Mouse (Mus musculus) hindbrain, embryonic 15.5 days (tissue): ENCODE measurements at regions not wholly inside any gene's neighbourhood (a gene's known extent, or its start where the extent isn't known, plus 50 kb on each side); places are given as distances from the start of the nearest gene placed in this dataset.

Source experiments
- ATAC-seq: fragments of 200-750 bp; cut with Nextera tagmentation; 2 replicates; pipeline ENCODE4 v1.8.0; 2017; ENCODE audit warnings: low read depth, moderate number of reproducible peaks, moderate TSS enrichment; ENCODE audit not compliant: low FRiP score
- H3K27ac ChIP-seq: fragments of 300-500 bp; sonication (generic); replicated peaks from 2 replicates; pipeline ENCODE4 v1.5.1; 2015; ENCODE audit warnings: mild to moderate bottlenecking, inconsistent platforms
- H3K27me3 ChIP-seq: fragments of 300-500 bp; sonication (generic); 2 replicates; pipeline ENCODE4 v1.6.1; 2015; ENCODE audit warnings: control low read depth, inconsistent platforms
- H3K36me3 ChIP-seq: fragments of 300-500 bp; sonication (generic); 2 replicates; pipeline ENCODE4 v1.6.1; 2015; ENCODE audit warnings: control low read depth, inconsistent platforms
- H3K4me1 ChIP-seq: fragments of 300-500 bp; sonication (generic); replicated peaks from 2 replicates; pipeline ENCODE4 v1.6.1; 2015; ENCODE audit warnings: control low read depth, inconsistent platforms
- H3K4me2 ChIP-seq: fragments of 300-500 bp; sonication (generic); 2 replicates; pipeline ENCODE4 v1.6.1; 2015; ENCODE audit warnings: moderate library complexity, mild to moderate bottlenecking, inconsistent platforms
- H3K4me3 ChIP-seq: fragments of 300-500 bp; sonication (generic); 2 replicates; pipeline ENCODE4 v1.5.1; 2015; ENCODE audit warnings: mild to moderate bottlenecking, inconsistent platforms
- H3K9ac ChIP-seq: fragments of 300-500 bp; sonication (generic); 2 replicates; pipeline ENCODE4 v1.6.1; 2015; ENCODE audit warnings: inconsistent platforms
- H3K9me3 ChIP-seq: fragments of 300-500 bp; sonication (generic); 2 replicates; pipeline ENCODE4 v1.6.1; 2016; ENCODE audit warnings: control low read depth, inconsistent platforms
- WGBS: fragments of 180-500 bp; shearing (Covaris S2); methylation state at CpG from one replicate; pipeline ENCODE4 v1.1.7; 2015; 5-methylcytosine and 5-hydroxymethylcytosine counted together

DNA sequence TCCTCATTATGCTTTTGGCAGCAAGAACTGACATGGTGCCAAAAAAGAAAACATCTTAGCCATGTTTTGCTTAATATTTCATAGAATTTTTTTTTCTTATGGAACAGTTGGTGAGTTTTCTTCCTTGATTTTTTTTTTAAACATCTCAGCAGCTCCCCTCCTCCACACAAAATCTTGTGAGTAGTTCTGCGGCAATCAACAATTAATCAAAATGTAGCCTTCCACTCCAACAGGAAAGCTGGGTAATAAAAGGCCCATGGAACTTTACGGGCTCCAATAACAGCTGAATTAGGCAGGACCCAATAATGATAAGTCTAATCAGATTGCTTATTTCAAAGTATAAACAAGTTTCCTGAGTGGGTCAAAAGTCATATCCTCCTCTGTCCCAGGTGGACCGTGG lies 324.7 kb downstream of the Epha4 start:
- no peaks in the 10 kb centered on the region for H3K36me3 ChIP-seq
- no peaks in the 10 kb centered on the region; the same call in 1 of the 2 replicates for H3K27me3 ChIP-seq
- H3K9ac ChIP-seq, result no peak overlapping the region
- H3K27ac ChIP-seq, result no peak overlapping the region
- no peaks in the 10 kb centered on the region for H3K4me1 ChIP-seq
- H3K4me3 ChIP-seq, result no peak overlapping the region
- WGBS, result 73% methylated on average over 3 of the region's 3 CpGs
- no peak for ATAC-seq
- no peaks in the 10 kb centered on the region for H3K9me3 ChIP-seq
- H3K4me2 ChIP-seq, result no peak overlapping the region

DNA sequence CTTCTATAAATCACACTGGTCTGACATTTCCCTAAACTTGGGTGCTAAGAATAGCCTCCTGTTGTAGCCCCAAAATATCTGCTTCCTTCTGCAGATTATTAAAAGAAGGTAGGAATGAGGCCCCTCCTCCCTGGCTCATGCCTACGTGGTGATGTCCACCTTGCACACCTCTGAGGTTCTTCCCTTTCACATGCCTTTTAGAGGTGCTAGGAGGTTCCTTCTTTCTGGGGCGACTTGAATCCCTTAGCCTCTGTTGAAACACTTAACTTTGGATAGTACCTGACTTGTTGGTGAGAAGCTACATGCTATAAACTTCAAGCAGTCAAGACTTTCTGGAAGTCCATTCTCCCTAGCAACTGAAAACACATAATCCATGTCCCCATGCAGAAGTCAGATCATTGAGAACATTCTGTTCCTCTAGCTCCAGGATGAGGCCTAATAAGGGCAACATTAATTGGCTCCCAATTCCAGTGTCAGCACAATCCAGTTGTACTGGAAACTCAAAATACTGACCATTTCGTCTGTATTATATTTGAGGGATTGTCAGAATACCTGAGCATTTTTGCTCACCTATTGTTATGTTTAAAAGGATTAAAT lies 313.5 kb downstream of the Epha4 start:
- ATAC-seq, result no peak
- no peaks in the 10 kb centered on the region for H3K4me1 ChIP-seq
- WGBS, result 84% methylated on average over 3 of the region's 3 CpGs

GRCm38 (mm10) chr1:77202948-77203347 lies 311.9 kb downstream of the Epha4 start:
- H3K27ac ChIP-seq, result no peak overlapping the region
- H3K36me3 ChIP-seq, result no peaks in the 10 kb centered on the region
- H3K9ac ChIP-seq, result no peak overlapping the region
- WGBS, result 81% methylated on average over 4 of the region's 4 CpGs
- no peaks in the 10 kb centered on the region for H3K4me1 ChIP-seq
- H3K9me3 ChIP-seq, result no peaks in the 10 kb centered on the region
- ATAC-seq, result no peak
- H3K27me3 ChIP-seq, result no peaks in the 10 kb centered on the region
- H3K4me2 ChIP-seq, result no peak overlapping the region
- no peak overlapping the region for H3K4me3 ChIP-seq

More for the DNA sequence above, 313.5 kb downstream of the Epha4 start:
- H3K4me2 ChIP-seq, result no peak overlapping the region
- H3K36me3 ChIP-seq, result no peaks in the 10 kb centered on the region
- no peaks in the 10 kb centered on the region for H3K27me3 ChIP-seq
- no peaks in the 10 kb centered on the region for H3K9me3 ChIP-seq
- no peak overlapping the region for H3K9ac ChIP-seq
- no peak overlapping the region for H3K4me3 ChIP-seq
- no peak overlapping the region for H3K27ac ChIP-seq

DNA sequence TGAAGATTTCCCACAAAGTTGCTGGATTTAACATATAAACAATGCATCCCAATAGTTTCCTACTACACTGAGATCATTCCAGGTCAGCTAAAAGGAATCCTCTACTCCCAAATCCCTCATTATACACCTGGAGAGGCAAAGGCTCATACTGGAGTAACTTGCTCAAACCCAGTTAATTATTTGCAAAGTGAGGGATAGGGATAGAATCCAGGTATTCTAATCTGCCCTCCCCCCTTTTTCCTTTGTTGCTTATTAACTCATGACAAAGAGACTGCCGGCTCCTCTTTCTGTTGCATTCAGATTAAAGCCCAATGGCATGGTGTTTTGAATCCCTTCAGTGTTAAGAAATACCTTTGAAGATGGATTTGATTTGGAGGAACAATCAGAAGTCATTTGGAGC lies 308.4 kb downstream of the Epha4 start:
- Histone ChIP-seq H3K4me3 (no peak overlapping the region), H3K9me3 (no peaks in the 10 kb centered on the region), H3K4me2 (no peak overlapping the region), H3K27ac (no peak overlapping the region), H3K4me1 (no peaks in the 10 kb centered on the region), H3K9ac (no peak overlapping the region), H3K36me3 (no peaks in the 10 kb centered on the region), H3K27me3 (no peaks in the 10 kb centered on the region)
- ATAC-seq, result no peak
- 57% methylated on average over 1 of the region's 1 CpGs for WGBS

DNA sequence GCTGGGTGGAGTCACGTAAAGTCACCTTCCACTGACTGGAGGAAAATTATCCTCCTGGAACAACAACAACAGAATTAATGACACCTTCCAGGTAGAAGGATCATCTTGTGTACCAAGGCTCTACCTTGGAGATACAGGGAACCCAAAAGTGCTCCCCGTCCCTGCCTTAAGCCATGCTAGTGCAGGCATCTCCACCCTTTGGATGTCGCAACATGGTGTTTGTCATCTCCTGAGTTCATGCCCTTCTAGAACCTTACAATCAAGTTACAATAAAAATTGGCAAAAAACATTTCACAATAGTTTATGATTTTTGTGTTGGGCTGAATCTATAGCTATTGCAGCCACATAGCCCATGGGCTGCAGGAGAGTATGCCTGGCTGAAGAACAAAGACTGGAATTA lies 305.5 kb downstream of the Epha4 start:
- H3K4me2 ChIP-seq, result no peak overlapping the region
- H3K27me3 ChIP-seq, result no peaks in the 10 kb centered on the region
- H3K9ac ChIP-seq, result no peak overlapping the region
- 95% methylated on average over 3 of the region's 3 CpGs for WGBS
- ATAC-seq, result no peak
- no peak overlapping the region for H3K27ac ChIP-seq
- no peaks in the 10 kb centered on the region for H3K4me1 ChIP-seq
- no peaks in the 10 kb centered on the region for H3K36me3 ChIP-seq
- no peaks in the 10 kb centered on the region for H3K9me3 ChIP-seq
- H3K4me3 ChIP-seq, result no peak overlapping the region

DNA sequence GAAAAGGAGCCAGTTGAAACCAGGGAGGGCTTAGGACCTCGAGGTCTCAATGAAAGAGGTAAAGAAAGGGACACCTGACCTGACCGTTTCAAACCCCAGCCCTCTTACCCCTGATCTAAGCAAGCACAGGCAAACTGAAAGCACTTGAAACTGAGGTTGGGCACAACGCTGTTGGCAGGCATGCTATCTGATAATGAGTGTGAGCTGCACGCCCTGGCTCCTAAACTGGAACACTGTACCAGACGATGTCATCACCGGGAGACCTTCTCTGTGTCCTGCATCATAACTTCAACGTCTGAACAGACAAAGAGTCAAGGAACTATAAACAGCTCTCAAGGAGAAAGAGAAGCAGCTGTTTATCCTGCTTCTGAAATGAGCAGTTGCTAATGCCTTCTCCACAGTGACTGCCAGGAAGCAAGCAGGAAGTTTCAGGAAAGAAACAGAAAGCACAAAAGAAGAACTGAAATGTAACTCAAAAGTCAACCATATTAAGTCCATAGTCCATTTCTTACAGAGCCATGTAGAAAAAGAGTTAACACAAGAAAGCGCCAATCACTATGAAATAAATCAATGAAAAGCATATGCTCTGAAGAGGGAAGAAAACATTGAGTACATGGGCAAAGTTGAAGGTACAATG lies 301.3 kb downstream of the Epha4 start:
- ATAC-seq, result no peak
- Histone ChIP-seq H3K4me1 (no peaks in the 10 kb centered on the region), H3K4me3 (no peak overlapping the region), H3K36me3 (no peaks in the 10 kb centered on the region), H3K27ac (no peak overlapping the region), H3K9me3 (no peaks in the 10 kb centered on the region), H3K9ac (no peak overlapping the region), H3K4me2 (no peak overlapping the region), H3K27me3 (no peaks in the 10 kb centered on the region)
- 63% methylated on average over 8 of the region's 8 CpGs for WGBS

DNA sequence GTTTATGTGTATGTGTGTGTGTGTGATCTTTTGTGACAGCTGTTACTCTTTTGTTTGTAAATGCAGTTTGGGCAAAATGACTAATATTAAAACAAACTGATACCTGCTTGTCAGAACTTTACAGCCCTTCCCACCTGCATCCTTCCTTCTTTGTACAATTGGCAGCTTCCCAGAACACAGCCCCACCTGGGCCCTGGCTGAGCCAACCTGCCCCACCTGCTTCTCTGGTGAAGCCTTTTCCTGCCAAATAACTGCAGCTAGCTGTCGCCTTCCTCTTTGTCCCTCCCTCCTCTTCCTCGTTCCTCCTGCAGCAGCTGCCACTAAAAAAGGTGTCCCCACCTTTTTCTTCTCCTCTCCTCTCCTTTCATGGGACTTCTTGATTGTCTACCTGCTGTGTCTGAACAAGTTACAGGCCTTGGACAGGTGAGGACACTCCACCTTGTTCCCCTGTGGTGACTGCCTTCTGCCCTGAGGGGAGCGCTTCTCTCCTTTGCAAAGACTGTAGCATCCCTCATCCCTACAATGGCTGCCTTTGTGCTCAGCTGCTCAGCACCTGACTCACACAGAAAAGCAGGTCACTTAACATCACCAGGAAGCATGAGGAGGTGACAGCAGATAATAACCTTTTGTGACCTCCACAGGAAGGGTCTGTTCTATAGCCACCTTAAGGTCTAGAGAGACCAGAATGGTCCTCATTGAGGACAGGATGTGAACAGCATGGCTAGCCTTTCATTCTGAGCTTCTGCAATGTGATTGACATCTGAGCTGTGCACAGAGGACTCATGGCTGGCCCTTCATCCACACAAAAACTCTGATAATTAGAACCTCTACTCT lies 295.2 kb downstream of the Epha4 start:
- Histone ChIP-seq H3K4me2 (no peak overlapping the region), H3K9ac (no peak overlapping the region), H3K9me3 (no peaks in the 10 kb centered on the region), H3K27ac (no peak overlapping the region), H3K4me3 (no peak overlapping the region), H3K27me3 (no peaks in the 10 kb centered on the region), H3K4me1 (no peaks in the 10 kb centered on the region), H3K36me3 (no peaks in the 10 kb centered on the region)
- WGBS, result 63% methylated on average over 3 of the region's 3 CpGs
- no peak for ATAC-seq

- Histone ChIP-seq H3K4me1 (no peaks in the 10 kb centered on the region), H3K4me2 (no peak overlapping the region), H3K27ac (no peak overlapping the region), H3K36me3 (no peaks in the 10 kb centered on the region), H3K27me3 (no peaks in the 10 kb centered on the region), H3K4me3 (no peak overlapping the region), H3K9ac (no peak overlapping the region), H3K9me3 (no peaks in the 10 kb centered on the region)
- 93% methylated on average over 1 of the region's 1 CpGs for WGBS
- no peak for ATAC-seq
Measured at GRCm38 (mm10) chr1:77220322-77220590, 294.6 kb downstream of the Epha4 start.

DNA sequence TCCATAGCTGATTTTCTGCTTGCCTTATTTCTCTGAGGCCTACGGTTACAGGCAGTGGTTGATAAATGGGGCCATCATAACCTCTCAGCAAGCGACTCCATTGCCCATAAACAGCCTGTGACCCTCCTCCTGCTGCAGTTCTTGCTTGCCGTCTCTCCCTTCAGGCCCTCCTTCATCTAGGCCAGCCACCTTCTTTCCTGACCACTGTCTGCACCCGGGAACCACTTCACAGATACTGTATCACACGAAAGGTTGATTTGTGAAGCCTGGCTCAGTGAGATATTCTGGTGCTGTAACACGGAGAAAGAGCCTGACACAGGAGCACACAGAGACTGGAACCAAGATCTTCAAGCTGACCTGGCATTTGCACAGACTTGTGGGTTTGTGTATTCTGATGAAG lies 294.1 kb downstream of the Epha4 start:
- 77% methylated on average over 6 of the region's 6 CpGs for WGBS
- H3K27ac ChIP-seq, result no peak overlapping the region
- ATAC-seq, result no peak
- no peak overlapping the region for H3K4me3 ChIP-seq
- H3K4me2 ChIP-seq, result no peak overlapping the region
- no peaks in the 10 kb centered on the region for H3K36me3 ChIP-seq
- no peaks in the 10 kb centered on the region for H3K9me3 ChIP-seq
- H3K9ac ChIP-seq, result no peak overlapping the region
- no peaks in the 10 kb centered on the region for H3K27me3 ChIP-seq
- no peaks in the 10 kb centered on the region for H3K4me1 ChIP-seq

DNA sequence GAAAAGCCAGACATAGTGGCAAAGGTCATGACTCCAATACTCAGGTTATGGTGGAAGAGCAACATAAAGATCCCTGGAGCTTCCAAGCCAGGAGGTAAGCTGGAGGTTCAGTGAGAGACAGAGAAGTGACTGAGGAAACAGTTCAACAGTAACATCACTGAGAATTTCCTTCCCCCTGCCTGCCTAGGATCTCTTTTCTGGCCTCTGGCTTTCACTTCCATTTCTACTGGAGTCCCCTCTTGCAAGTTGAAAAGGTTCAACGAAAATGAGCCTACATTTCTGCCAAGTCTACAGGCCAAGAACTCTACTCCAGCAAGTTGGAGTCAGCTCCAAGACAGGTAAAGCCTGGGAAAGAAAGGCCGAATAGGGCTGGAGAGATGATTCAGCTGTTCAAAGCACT lies 293.0 kb downstream of the Epha4 start:
- ATAC-seq, result no peak
- 83% methylated on average over 2 of the region's 2 CpGs for WGBS

GRCm38 (mm10) chr1:77226546-77226945 lies 288.3 kb downstream of the Epha4 start:
- WGBS, result 50% methylated on average over 4 of the region's 4 CpGs
- Histone ChIP-seq H3K9ac (no peak overlapping the region), H3K27me3 (no peaks in the 10 kb centered on the region), H3K27ac (no peak overlapping the region), H3K36me3 (no peaks in the 10 kb centered on the region), H3K9me3 (no peaks in the 10 kb centered on the region), H3K4me2 (peak overlapping the region; percentile 11; the same call in 1 of the 2 replicates), H3K4me1 (peaks cover 10% of the 10 kb centered on the region; the same call in 1 of the 2 replicates), H3K4me3 (no peak overlapping the region)
- ATAC-seq, result no peak

More for the DNA sequence above, 293.0 kb downstream of the Epha4 start:
- Histone ChIP-seq H3K9me3 (no peaks in the 10 kb centered on the region), H3K4me2 (no peak overlapping the region), H3K27me3 (no peaks in the 10 kb centered on the region), H3K9ac (no peak overlapping the region), H3K4me3 (no peak overlapping the region), H3K27ac (no peak overlapping the region), H3K4me1 (peaks cover 5% of the 10 kb centered on the region; the same call in 1 of the 2 replicates), H3K36me3 (no peaks in the 10 kb centered on the region)

GRCm38 (mm10) chr1:77226991-77227515 lies 287.8 kb downstream of the Epha4 start:
- H3K4me2 ChIP-seq, result peak overlapping the region; percentile 11; the same call in 1 of the 2 replicates
- 23% methylated on average over 12 of the region's 12 CpGs for WGBS
- no peak for ATAC-seq

More at GRCm38 (mm10) chr1:77226991-77227515, 287.8 kb downstream of the Epha4 start:
- Histone ChIP-seq H3K4me3 (no peak overlapping the region), H3K9me3 (no peaks in the 10 kb centered on the region), H3K4me1 (peaks cover 10% of the 10 kb centered on the region; the same call in 1 of the 2 replicates), H3K27me3 (no peaks in the 10 kb centered on the region), H3K27ac (no peak overlapping the region), H3K9ac (no peak overlapping the region), H3K36me3 (no peaks in the 10 kb centered on the region)
